Mouse (Mus musculus) hindbrain, postnatal 0 days (tissue): ENCODE results near the gene Elf5. TPM values are rescaled to one million over a fixed set of nuclear protein-coding genes. Genes with fewer than 3 reads are reported as not detected.

Experiments used
- ATAC-seq: fragments of 200-750 bp; cut with Nextera tagmentation; 2 replicates; pipeline ENCODE4 v1.8.0; 2017; ENCODE audit warnings: mild to moderate bottlenecking, moderate TSS enrichment, moderate library complexity
- DNase-seq: peaks from one replicate; pipeline ENCODE4 v3.0.0-alpha.2; 2015; ENCODE audit warnings: low spot score
- H3K27ac ChIP-seq: fragments of 300-500 bp; sonication (generic); 2 replicates; pipeline ENCODE4 v1.5.1; 2014; ENCODE audit warnings: mild to moderate bottlenecking
- H3K27me3 ChIP-seq: fragments of 300-500 bp; sonication (generic); 2 replicates; pipeline ENCODE4 v1.6.1; 2014; ENCODE audit warnings: low read length, mixed read lengths; ENCODE audit not compliant: insufficient read depth
- H3K36me3 ChIP-seq: fragments of 300-500 bp; sonication (generic); 2 replicates; pipeline ENCODE4 v1.6.1; 2014; ENCODE audit warnings: low read length, mixed read lengths; ENCODE audit not compliant: insufficient read depth
- H3K4me1 ChIP-seq: fragments of 300-500 bp; sonication (generic); 2 replicates; pipeline ENCODE4 v1.6.1; 2014; ENCODE audit warnings: antibody characterized with exemption, low read length, mixed read lengths; ENCODE audit not compliant: insufficient read depth
- H3K4me2 ChIP-seq: fragments of 300-500 bp; sonication (generic); 2 replicates; pipeline ENCODE4 v1.6.1; 2014; ENCODE audit warnings: low read depth, mild to moderate bottlenecking, low read length, moderate library complexity, mixed read lengths
- H3K4me3 ChIP-seq: fragments of 300-500 bp; sonication (generic); 2 replicates; pipeline ENCODE4 v1.5.1; 2014; ENCODE audit warnings: low read length
- H3K9ac ChIP-seq: fragments of 300-500 bp; sonication (generic); replicated peaks from 2 replicates; pipeline ENCODE4 v1.6.1; 2014; ENCODE audit warnings: mild to moderate bottlenecking, low read length, moderate library complexity, mixed read lengths
- H3K9me3 ChIP-seq: fragments of 300-500 bp; sonication (generic); 2 replicates; pipeline ENCODE4 v1.6.1; 2016; ENCODE audit warnings: low read length, mixed read lengths
- CTCF ChIP-seq: IDR thresholded peaks from 2 replicates; pipeline ENCODE4 v1.5.1; 2016; ENCODE audit warnings: antibody characterized with exemption, control low read depth, low read depth
- WGBS: fragments of 180-500 bp; shearing (Covaris S2); extraction: QIAGEN DNeasy Blood & Tissue Kit; methylation state at CpG from one replicate; pipeline ENCODE4 v1.1.7; 2014; 5-methylcytosine and 5-hydroxymethylcytosine counted together
- polyA plus RNA-seq: library from polyadenylated mRNA; unstranded; fragments of >200 nt; fragmentation: Nextera tagmentation; extraction: Ambion mirVana; gene quantifications from 2 replicates; pipeline ENCODE4 v1.2.1, GENCODE M21; 2015
- total RNA-seq: library from RNA; depleted of rRNA; stranded (reverse); fragments of >200 nt; gene quantifications from 2 replicates; pipeline ENCODE4 v1.2.3, GENCODE M21; 2014

Gene Elf5
- total and polyA plus RNA-seq, 2 experiments from 2014 or later, result not detected

DNA sequence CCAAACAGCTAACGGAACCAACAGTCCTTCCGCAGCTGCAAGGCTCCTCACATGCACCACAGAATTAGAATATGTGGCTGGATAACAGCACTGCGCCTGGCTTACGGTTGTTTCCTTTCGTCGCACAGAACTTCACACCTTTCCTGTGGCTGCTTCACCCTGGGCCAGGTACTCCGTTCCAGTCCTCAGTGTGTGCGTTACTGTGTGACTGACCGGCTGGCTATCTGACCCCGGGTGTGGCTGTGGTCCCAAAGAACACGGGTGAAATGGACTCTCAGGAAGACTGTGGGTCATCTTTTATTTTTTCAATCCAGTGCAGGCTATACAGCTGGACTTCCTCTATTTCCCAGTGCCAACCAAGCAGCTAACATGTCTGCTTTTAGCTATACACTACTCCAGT lies 53.9 kb downstream of the Elf5 start:
- Histone ChIP-seq H3K4me1 (no peaks in the 10 kb centered on the region), H3K4me2 (no peak overlapping the region), H3K9ac (no peak overlapping the region), H3K27me3 (no peaks in the 10 kb centered on the region), H3K9me3 (no peaks in the 10 kb centered on the region), H3K4me3 (no peak overlapping the region), H3K36me3 (peaks cover 41% of the 10 kb centered on the region), H3K27ac (no peak overlapping the region)
- WGBS, result 94% methylated on average over 11 of the region's 11 CpGs
- no peak for TF ChIP-seq CTCF
- ATAC-seq, result no peak
- no peak for DNase-seq

DNA sequence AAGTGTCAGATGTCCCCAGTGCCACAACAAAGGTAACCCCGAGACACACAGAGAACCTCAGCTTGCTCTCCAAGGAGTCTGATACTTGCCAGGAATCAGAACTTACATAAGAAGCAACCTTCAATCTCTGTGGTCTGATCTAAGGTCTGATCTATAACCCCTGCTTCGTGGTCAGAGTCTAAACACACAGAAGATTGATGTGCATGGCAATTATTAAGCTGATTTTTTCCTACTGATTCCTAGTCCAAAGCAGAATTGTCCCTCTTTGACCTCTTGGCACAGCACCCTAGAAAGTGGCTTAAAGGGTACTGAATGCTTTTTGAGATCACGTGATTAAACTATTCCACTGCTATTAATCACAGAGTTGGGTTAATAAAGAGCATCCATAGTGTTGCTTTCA lies 54.8 kb downstream of the Elf5 start:
- no peaks in the 10 kb centered on the region for H3K9me3 ChIP-seq
- WGBS, result 83% methylated on average over 3 of the region's 3 CpGs
- no peak overlapping the region for H3K4me2 ChIP-seq
- ATAC-seq (no peak), DNase-seq (no peak)
- peaks cover 44% of the 10 kb centered on the region for H3K36me3 ChIP-seq
- no peak overlapping the region for H3K27ac ChIP-seq
- H3K9ac ChIP-seq, result no peak overlapping the region
- no peaks in the 10 kb centered on the region for H3K27me3 ChIP-seq
- no peak overlapping the region for H3K4me3 ChIP-seq
- no peak for TF ChIP-seq CTCF
- no peaks in the 10 kb centered on the region for H3K4me1 ChIP-seq

DNA sequence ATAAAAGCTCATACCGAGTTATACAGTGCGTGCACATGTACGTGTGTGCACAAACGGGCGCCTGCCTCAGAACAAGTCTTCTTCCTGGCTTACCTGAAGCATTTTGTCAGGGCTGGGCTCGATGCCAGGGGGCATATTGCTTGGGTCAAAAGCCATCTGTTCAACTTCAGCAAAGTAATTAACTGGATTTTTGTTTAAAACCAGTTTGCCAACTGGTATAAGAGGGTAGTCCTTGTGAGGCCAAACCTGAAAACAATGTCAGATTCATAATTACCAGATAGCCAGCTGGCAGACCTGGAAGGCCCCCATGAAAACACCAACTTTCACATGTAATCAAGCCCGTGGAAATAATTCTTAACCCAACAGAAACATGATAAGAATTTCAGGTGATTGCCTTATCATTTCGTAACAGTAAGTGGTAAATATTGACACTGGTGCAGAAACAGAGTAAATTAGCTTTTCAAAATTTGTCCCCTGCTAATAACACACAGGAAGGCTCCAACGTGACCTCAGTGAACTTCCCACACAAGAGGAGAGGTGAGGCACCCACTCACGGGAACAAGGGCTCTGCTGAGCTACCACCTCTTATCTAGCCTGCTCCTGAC lies 55.6 kb downstream of the Elf5 start:
- peak; percentile 22 for DNase-seq
- no peaks in the 10 kb centered on the region for H3K27me3 ChIP-seq
- H3K4me1 ChIP-seq, result no peaks in the 10 kb centered on the region
- H3K9me3 ChIP-seq, result no peaks in the 10 kb centered on the region
- peaks cover 47% of the 10 kb centered on the region for H3K36me3 ChIP-seq
- TF ChIP-seq CTCF, result no peak
- no peak overlapping the region for H3K9ac ChIP-seq
- no peak for ATAC-seq
- H3K4me3 ChIP-seq, result no peak overlapping the region
- 79% methylated on average over 10 of the region's 10 CpGs for WGBS
- no peak overlapping the region for H3K4me2 ChIP-seq
- no peak overlapping the region for H3K27ac ChIP-seq

DNA sequence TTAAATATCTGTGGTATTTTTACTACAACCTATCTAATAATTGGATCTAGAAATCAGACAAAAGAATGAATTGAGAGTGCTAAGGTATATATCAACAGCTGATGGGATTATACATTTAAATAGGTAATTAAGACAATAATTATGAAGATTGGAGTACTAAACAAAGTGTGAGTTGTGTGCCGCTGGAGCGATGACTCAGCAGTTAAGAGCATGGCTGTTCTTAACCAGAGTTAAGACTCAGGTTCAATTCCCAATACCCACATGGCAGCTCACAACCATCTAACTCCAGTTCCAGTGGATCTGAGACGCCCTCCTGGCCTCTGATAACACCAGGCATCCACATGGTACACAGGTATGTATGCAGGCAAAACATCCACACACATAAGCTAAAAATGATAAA lies 61.9 kb downstream of the Elf5 start:
- Histone ChIP-seq H3K9me3 (no peaks in the 10 kb centered on the region), H3K4me1 (no peaks in the 10 kb centered on the region), H3K4me3 (no peak overlapping the region), H3K27ac (no peak overlapping the region), H3K27me3 (no peaks in the 10 kb centered on the region), H3K36me3 (peaks cover 34% of the 10 kb centered on the region), H3K9ac (no peak overlapping the region), H3K4me2 (no peak overlapping the region)
- no peak for ATAC-seq
- no peak for TF ChIP-seq CTCF
- 99% methylated on average over 3 of the region's 3 CpGs for WGBS
- DNase-seq, result no peak

DNA sequence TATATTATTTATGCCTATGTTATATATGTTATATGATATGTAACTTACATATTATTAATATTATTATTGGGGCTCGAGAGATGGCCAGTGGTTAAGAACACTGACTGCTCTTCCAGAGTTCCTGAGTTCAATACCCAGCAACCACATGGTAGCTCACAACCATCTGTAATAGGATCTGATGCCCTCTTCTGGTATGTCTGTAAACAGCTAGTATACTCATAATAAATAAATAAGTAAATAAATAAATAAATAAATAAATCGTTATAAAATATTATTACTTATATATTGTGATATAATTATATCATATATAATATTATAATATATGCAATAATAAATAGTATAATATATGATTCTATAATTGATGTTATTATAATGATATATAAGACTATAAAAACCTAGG lies 64.7 kb downstream of the Elf5 start:
- 92% methylated on average over 2 of the region's 2 CpGs for WGBS
- H3K27ac ChIP-seq, result no peak overlapping the region
- TF ChIP-seq CTCF, result no peak; the same call in 1 of the 2 replicates
- H3K4me3 ChIP-seq, result no peak overlapping the region
- H3K4me2 ChIP-seq, result no peak overlapping the region
- DNase-seq, result no peak
- H3K9ac ChIP-seq, result no peak overlapping the region
- H3K27me3 ChIP-seq, result no peaks in the 10 kb centered on the region
- peaks cover 15% of the 10 kb centered on the region; the same call in 1 of the 2 replicates for H3K36me3 ChIP-seq
- H3K4me1 ChIP-seq, result no peaks in the 10 kb centered on the region
- H3K9me3 ChIP-seq, result no peaks in the 10 kb centered on the region
- no peak for ATAC-seq

DNA sequence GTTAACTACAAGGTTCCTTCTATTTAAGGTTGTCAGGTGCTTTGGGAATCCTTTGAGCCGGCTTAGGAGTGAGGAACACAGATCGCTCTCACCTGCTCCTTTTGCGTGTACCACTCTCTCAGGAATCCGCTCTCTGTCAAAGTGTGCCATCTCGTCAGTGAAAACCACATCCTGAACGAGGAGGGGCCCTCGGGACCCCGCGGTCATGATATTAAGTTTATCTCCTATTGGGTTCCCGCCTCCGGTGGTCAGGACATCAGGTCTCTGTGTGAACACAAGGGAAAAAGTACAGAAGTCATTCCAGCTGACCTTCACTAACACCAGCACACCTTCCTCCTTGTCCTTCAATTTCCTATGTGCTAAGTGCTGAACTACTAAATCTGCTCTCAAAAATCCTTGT lies 65.2 kb downstream of the Elf5 start:
- Histone ChIP-seq H3K4me2 (no peak overlapping the region), H3K27me3 (no peaks in the 10 kb centered on the region), H3K4me1 (no peaks in the 10 kb centered on the region), H3K9ac (no peak overlapping the region), H3K9me3 (no peaks in the 10 kb centered on the region), H3K36me3 (peaks cover 11% of the 10 kb centered on the region; the same call in 1 of the 2 replicates), H3K4me3 (no peak overlapping the region), H3K27ac (no peak overlapping the region)
- DNase-seq (no peak), ATAC-seq (no peak)
- WGBS, result 86% methylated on average over 11 of the region's 11 CpGs
- TF ChIP-seq CTCF, result no peak

DNA sequence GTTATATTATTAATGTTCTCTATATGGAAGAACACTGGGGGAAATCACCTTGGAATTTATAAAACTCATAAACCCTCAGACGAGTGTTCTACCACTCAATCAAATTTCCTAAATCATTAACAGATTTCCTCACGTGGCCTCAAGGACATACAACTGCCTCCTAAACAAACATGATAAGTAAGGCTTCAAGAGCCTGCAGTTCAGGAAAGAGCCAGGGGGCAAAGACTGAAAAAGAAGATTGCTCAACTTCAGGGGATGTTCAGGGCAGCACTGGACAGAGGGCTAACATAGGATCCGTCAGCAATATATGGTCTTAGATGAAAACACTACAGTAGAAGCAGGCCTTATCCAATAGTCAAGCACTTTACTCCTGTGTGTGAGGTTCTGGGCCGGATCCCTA lies 66.0 kb downstream of the Elf5 start:
- H3K9me3 ChIP-seq, result no peaks in the 10 kb centered on the region
- WGBS, result 83% methylated on average over 4 of the region's 4 CpGs
- H3K9ac ChIP-seq, result no peak overlapping the region
- TF ChIP-seq CTCF, result no peak
- H3K4me1 ChIP-seq, result no peaks in the 10 kb centered on the region
- H3K27ac ChIP-seq, result no peak overlapping the region
- ATAC-seq, result no peak
- DNase-seq, result no peak
- H3K4me3 ChIP-seq, result no peak overlapping the region
- peaks cover 11% of the 10 kb centered on the region; the same call in 1 of the 2 replicates for H3K36me3 ChIP-seq
- H3K4me2 ChIP-seq, result no peak overlapping the region
- no peaks in the 10 kb centered on the region for H3K27me3 ChIP-seq
